Mouse (Mus musculus): Measurements from ENCODE around the gene Gal3st1. TPM values are rescaled to one million over a fixed set of nuclear protein-coding genes. Genes with fewer than 3 reads are reported as not detected.

The Gal3st1 gene
- polyA plus RNA-seq, 1 experiment from 2014 or later, result 10.5 TPM

DNA sequence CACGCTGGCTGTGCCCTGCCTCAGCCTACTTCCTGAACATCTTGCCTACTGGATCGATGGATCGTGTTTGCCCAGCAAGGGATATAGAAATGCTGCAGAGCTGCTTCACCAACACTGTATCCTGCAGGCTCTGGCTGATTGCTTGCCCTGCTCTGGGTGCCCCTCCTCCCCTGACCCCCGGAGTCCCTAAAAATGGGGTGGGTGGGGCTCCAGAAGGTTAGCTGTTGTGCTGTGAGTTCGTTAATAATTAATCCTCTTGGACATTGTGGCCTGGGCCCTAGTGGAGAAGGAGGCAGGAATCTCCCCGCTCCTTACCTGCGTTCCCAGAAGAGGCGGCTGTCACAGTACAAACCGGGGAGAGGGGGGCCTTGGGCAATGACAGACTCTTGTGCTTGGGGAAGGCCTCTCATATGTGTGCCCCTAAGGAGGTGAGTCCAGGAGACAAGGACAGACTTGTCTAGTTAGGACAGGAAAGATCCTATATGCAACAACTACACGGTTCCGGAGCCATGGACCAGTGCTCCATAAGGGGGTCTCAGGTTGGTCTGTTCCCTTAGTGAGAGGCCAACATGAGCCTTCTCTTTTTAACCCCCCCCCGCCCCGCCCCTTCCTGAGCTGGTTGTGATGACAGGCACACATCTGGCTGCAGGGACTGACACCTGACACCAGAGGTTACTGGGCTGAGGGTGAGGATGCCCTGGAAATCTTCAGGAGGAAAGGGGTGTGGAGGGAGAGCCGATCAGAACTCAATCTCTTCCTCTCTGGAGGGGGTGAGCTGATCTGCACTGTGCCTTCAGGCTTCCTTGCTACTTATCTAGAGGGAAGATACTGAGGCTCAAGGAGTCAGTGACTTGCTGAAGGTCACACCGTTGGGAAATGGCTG lies 668 bp downstream of the Gal3st1 start:
- Histone ChIP-seq H3K4me2 (peak overlapping the region; percentile 78), H3K9ac (replicated peaks) (peak overlapping the region; percentile 51), H3K4me1 (peaks cover 18% of the 10 kb centered on the region), H3K27me3 (replicated peaks) (0 out of 2 replicates have a peak, but pooled peaks cover 6% of the 10 kb centered on the region), H3K9me3 (replicated peaks) (no peaks in the 10 kb centered on the region), H3K27ac (replicated peaks) (peak overlapping the region; percentile 51; the same call in 1 of the 2 replicates), H3K36me3 (peaks cover 16% of the 10 kb centered on the region), H3K4me3 (replicated peaks) (peak overlapping the region; percentile 46)
- 11% methylated on average over 15 of the region's 15 CpGs for WGBS
- peak; percentile 58 for ATAC-seq (ENCODE audit: low FRiP score)

DNA sequence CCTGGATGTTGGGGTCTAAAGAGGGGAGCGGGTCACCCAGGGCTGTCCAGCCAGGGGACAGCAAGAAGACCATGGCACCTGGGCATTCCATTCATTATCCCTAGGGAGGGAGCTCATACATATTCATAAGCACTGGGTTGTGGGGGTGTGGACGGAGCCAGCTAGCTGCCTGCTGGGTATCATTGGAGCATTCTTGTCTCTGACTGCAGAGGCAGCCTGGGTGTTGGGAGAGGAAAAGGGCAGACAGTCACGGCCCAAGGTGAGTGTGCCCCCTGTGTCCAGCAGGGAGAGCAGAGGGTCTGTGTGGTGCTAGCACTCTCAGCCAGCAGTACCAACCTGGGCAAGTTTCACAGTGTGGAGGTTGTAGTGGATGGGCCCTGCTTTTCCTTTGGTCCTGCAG lies 6.3 kb downstream of the Gal3st1 start:
- no peak overlapping the region for H3K4me3 ChIP-seq (replicated peaks)
- no peak overlapping the region for H3K27ac ChIP-seq (replicated peaks)
- ATAC-seq (ENCODE audit: low FRiP score), result no peak
- no peak overlapping the region for H3K4me2 ChIP-seq
- 0 out of 2 replicates have a peak, but pooled peaks cover 3% of the 10 kb centered on the region for H3K27me3 ChIP-seq (replicated peaks)
- H3K9me3 ChIP-seq (replicated peaks), result no peaks in the 10 kb centered on the region
- H3K36me3 ChIP-seq, result no peaks in the 10 kb centered on the region
- 48% methylated on average over 3 of the region's 3 CpGs for WGBS
- no peak overlapping the region for H3K9ac ChIP-seq (replicated peaks)
- H3K4me1 ChIP-seq, result no peaks in the 10 kb centered on the region; the same call in 1 of the 2 replicates

DNA sequence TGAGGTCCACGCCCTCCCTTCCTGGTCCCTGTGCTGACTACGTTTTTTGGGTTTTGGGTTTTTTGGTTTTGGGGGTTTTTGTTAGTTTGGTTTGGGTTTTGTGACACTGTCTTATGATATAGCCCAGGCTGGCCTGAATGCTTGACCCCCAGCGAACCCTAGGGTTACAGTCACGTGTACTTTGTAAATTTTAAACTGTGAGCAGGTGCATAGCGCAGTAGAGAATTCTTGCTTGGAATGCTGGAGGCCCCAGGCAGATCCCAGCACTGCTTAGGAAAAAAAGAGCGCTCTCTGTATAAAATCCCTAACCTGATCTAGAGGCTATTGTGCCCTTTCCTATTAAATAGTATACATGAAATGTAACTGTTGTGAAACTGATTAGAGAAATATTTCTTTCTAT lies 9.7 kb downstream of the Gal3st1 start:
- H3K4me2 ChIP-seq, result no peak overlapping the region
- ATAC-seq (ENCODE audit: low FRiP score), result no peak
- H3K4me1 ChIP-seq, result peaks cover 5% of the 10 kb centered on the region
- H3K4me3 ChIP-seq (replicated peaks), result no peak overlapping the region
- WGBS, result 79% methylated on average over 6 of the region's 6 CpGs
- no peak overlapping the region for H3K9ac ChIP-seq (replicated peaks)
- no peak overlapping the region for H3K27ac ChIP-seq (replicated peaks)
- H3K36me3 ChIP-seq, result no peaks in the 10 kb centered on the region
- H3K27me3 ChIP-seq (replicated peaks), result peaks cover 18% of the 10 kb centered on the region
- no peaks in the 10 kb centered on the region for H3K9me3 ChIP-seq (replicated peaks)

DNA sequence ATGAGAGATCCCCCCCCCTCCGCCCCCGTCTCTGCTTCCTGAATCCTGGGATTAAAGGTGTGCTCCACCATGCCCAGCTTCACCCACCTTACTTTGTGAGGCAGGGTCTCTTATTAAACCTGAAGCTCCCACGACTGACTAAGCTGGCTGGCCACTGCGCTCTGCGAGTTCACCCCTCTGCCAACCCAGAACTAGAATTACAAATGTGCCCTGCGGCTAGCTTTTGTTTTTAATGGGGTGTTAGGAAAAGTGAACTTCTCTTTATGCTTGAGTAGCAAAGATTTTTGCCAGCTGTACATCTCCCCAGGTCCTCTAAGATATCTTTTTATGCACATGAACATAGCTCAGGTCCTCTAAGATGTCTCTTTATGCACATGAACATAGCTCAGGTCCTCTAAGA lies 10.5 kb downstream of the Gal3st1 start:
- no peak overlapping the region for H3K9ac ChIP-seq (replicated peaks)
- no peaks in the 10 kb centered on the region for H3K36me3 ChIP-seq
- H3K4me2 ChIP-seq, result no peak overlapping the region
- H3K4me1 ChIP-seq, result peaks cover 11% of the 10 kb centered on the region
- no peak overlapping the region for H3K27ac ChIP-seq (replicated peaks)
- H3K4me3 ChIP-seq (replicated peaks), result no peak overlapping the region
- no peak for ATAC-seq (ENCODE audit: low FRiP score)
- 80% methylated on average over 6 of the region's 6 CpGs for WGBS
- peaks cover 26% of the 10 kb centered on the region for H3K27me3 ChIP-seq (replicated peaks)
- no peaks in the 10 kb centered on the region for H3K9me3 ChIP-seq (replicated peaks)

GRCm38 (mm10) chr11:3995511-3995910 lies 12.1 kb downstream of the Gal3st1 start:
- Histone ChIP-seq H3K36me3 (no peaks in the 10 kb centered on the region), H3K4me2 (no peak overlapping the region), H3K9me3 (replicated peaks) (no peaks in the 10 kb centered on the region), H3K4me3 (replicated peaks) (no peak overlapping the region), H3K4me1 (peaks cover 11% of the 10 kb centered on the region), H3K27ac (replicated peaks) (no peak overlapping the region), H3K9ac (replicated peaks) (no peak overlapping the region), H3K27me3 (replicated peaks) (peaks cover 41% of the 10 kb centered on the region)
- 86% methylated on average over 5 of the region's 5 CpGs for WGBS
- ATAC-seq (ENCODE audit: low FRiP score), result no peak

- no peak for ATAC-seq (ENCODE audit: low FRiP score)
- H3K27ac ChIP-seq (replicated peaks), result no peak overlapping the region
- peaks cover 46% of the 10 kb centered on the region for H3K27me3 ChIP-seq (replicated peaks)
- H3K4me2 ChIP-seq, result no peak overlapping the region
- no peaks in the 10 kb centered on the region for H3K9me3 ChIP-seq (replicated peaks)
- WGBS, result 92% methylated on average over 3 of the region's 3 CpGs
- H3K4me1 ChIP-seq, result peaks cover 11% of the 10 kb centered on the region
- no peak overlapping the region for H3K9ac ChIP-seq (replicated peaks)
- no peak overlapping the region for H3K4me3 ChIP-seq (replicated peaks)
- no peaks in the 10 kb centered on the region for H3K36me3 ChIP-seq
Measured at GRCm38 (mm10) chr11:3996840-3997239, 13.4 kb downstream of the Gal3st1 start.

GRCm38 (mm10) chr11:3997978-3998720 lies 14.7 kb downstream of the Gal3st1 start:
- no peak for ATAC-seq (ENCODE audit: low FRiP score)
- Histone ChIP-seq H3K4me1 (peaks cover 11% of the 10 kb centered on the region), H3K4me3 (replicated peaks) (peak overlapping the region; percentile 29), H3K27ac (replicated peaks) (no peak overlapping the region), H3K9ac (replicated peaks) (no peak overlapping the region), H3K9me3 (replicated peaks) (no peaks in the 10 kb centered on the region), H3K36me3 (no peaks in the 10 kb centered on the region), H3K4me2 (peak overlapping the region; percentile 53), H3K27me3 (replicated peaks) (peaks cover 46% of the 10 kb centered on the region)
- WGBS, result 9% methylated on average over 66 of the region's 66 CpGs

DNA sequence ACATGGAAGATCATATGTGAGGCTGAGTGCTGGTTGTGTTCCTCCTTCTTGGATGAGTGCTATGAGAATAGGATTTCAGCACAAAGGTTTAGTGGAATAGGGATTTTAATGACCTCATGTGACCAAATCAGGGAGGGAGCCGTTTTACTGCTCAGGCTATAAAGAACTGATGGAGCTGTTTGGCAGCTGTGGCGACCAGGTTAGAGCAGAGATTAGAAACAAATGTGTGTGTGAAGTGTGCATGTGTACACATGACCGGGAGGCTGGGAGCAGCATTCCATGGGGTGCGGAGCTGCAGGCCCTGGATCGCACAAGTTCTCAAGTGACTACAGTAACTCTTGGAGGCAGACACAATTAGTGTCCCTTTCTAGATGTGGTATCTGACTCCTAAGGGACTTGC lies 16.1 kb downstream of the Gal3st1 start:
- 48% methylated on average over 5 of the region's 5 CpGs for WGBS
- no peaks in the 10 kb centered on the region for H3K36me3 ChIP-seq
- no peak overlapping the region for H3K27ac ChIP-seq (replicated peaks)
- H3K9me3 ChIP-seq (replicated peaks), result no peaks in the 10 kb centered on the region
- no peak overlapping the region for H3K4me2 ChIP-seq
- peaks cover 11% of the 10 kb centered on the region for H3K4me1 ChIP-seq
- no peak overlapping the region for H3K9ac ChIP-seq (replicated peaks)
- ATAC-seq (ENCODE audit: low FRiP score), result no peak
- no peak overlapping the region for H3K4me3 ChIP-seq (replicated peaks)
- peaks cover 46% of the 10 kb centered on the region for H3K27me3 ChIP-seq (replicated peaks)

DNA sequence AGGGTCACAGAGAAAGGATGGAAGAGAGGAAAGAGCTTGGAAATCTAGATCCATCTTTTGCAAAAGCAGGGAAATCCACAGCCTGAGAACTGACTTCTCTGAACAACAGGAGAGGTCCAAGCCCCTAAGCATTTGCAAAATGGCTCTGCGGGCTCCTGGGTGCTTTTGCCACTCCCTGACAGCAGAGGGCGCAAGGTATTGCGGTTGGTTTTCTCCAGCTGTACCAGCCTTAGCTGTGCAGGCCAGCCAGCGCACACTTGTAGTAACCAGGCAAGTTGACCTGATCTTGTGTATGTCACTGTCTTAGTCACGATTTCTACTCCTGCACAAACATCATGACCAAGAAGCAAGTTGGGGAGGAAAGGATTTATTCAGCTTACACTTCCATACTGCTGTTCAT lies 18.2 kb downstream of the Gal3st1 start:
- Histone ChIP-seq H3K9ac (replicated peaks) (no peak overlapping the region), H3K4me1 (peaks cover 11% of the 10 kb centered on the region), H3K36me3 (no peaks in the 10 kb centered on the region), H3K27ac (replicated peaks) (no peak overlapping the region), H3K9me3 (replicated peaks) (no peaks in the 10 kb centered on the region), H3K27me3 (replicated peaks) (peaks cover 43% of the 10 kb centered on the region), H3K4me3 (replicated peaks) (no peak overlapping the region), H3K4me2 (no peak overlapping the region)
- 10% methylated on average over 5 of the region's 5 CpGs for WGBS
- no peak for ATAC-seq (ENCODE audit: low FRiP score)

DNA sequence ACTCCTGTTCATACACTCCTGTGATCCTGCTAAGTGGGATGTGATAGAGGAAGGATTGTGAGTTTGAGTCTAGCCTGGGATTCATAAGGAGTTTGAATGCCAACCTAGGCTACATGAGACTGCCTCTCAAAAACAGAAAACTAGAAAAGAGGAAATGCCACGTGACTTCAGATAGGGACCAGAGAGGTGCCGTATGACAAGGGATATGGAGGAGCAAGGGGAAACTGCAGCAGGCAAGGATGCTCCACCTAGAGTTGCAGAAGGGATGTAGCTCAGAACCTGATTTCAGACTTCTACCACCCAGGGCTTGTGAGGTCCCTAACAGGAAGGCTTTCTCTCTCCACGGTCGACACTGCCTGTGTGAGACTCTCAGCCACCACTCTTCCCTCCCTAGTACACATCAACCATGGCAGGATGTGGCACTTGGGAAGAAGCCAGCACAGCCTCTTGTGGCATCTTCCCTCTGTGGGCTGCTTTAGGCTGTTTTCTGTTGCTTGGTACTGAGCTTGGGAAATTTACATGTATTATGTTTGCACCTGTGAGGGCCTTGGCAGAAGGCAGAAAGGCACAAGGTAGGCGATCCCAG lies 21.9 kb downstream of the Gal3st1 start:
- Histone ChIP-seq H3K4me2 (no peak overlapping the region), H3K36me3 (no peaks in the 10 kb centered on the region), H3K27me3 (replicated peaks) (peaks cover 7% of the 10 kb centered on the region; the same call in 1 of the 2 replicates), H3K9me3 (replicated peaks) (no peaks in the 10 kb centered on the region), H3K9ac (replicated peaks) (no peak overlapping the region), H3K4me3 (replicated peaks) (no peak overlapping the region), H3K27ac (replicated peaks) (no peak overlapping the region), H3K4me1 (no peaks in the 10 kb centered on the region)
- WGBS, result 73% methylated on average over 5 of the region's 5 CpGs
- no peak for ATAC-seq (ENCODE audit: low FRiP score)

DNA sequence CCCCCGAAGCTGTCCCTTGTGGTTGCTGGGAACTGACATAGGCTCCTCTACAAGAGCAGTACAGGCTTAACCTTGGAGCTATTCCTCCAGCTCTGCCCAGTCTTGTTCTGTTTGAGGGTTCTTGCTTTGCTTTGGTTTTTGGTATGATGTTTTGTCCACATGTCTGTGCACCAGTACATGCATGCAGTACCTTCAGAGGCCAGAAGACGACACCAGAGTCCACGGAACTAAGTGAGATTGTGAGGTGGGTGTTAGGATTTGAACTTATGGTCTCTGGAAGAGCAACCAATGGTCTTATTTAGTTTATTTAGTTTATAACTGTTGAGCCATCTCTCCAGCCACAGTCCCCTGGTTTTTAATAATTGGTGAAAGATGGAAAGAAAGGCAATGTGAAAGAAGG lies 23.0 kb downstream of the Gal3st1 start:
- H3K9ac ChIP-seq (replicated peaks), result no peak overlapping the region
- no peak overlapping the region for H3K27ac ChIP-seq (replicated peaks)
- H3K4me2 ChIP-seq, result no peak overlapping the region
- ATAC-seq (ENCODE audit: low FRiP score), result no peak
- H3K27me3 ChIP-seq (replicated peaks), result no peaks in the 10 kb centered on the region
- WGBS, result 94% methylated on average over 3 of the region's 3 CpGs
- no peaks in the 10 kb centered on the region for H3K4me1 ChIP-seq
- no peaks in the 10 kb centered on the region for H3K9me3 ChIP-seq (replicated peaks)
- H3K36me3 ChIP-seq, result no peaks in the 10 kb centered on the region
- H3K4me3 ChIP-seq (replicated peaks), result no peak overlapping the region
